Mouse (Mus musculus): ENCODE results near the gene Zfp26. TPM values are rescaled to one million over a fixed set of nuclear protein-coding genes. Genes with fewer than 3 reads are reported as not detected.

Gene Zfp26
- 14.0 and 22.5 TPM in 2 replicates for polyA plus RNA-seq (2012; rRNA removed)

GRCm38 (mm10) chr9:20459377-20460317, at the start of gene Zfp26:
TSS of gene Zfp26 (minus strand) at chr9:20460162.

GRCm38 (mm10) chr9:20492527-20493233, 32.7 kb upstream of the Zfp26 start, which contains the start of gene Zfp426:
TSS of gene Zfp426 (minus strand) at chr9:20492746.

GRCm38 (mm10) chr9:20384532-20385342, 75.2 kb downstream of the Zfp26 start, which contains the start of gene Zfp560:
TSS of gene Zfp560 (minus strand) at chr9:20385177.

Other genes with a start within 250 kb of the Zfp26 start
- gene Olfr871, start 248.0 kb downstream of the Zfp26 start, polyA plus RNA-seq (2012; rRNA removed) = not detected in 2 replicates
- gene Olfr872, start 223.0 kb downstream of the Zfp26 start, polyA plus RNA-seq (2012; rRNA removed) = not detected in 2 replicates
- gene Olfr39, start 177.8 kb downstream of the Zfp26 start, polyA plus RNA-seq (2012; rRNA removed) = not detected in 2 replicates
- not detected in 2 replicates for gene Olfr873, start 161.6 kb downstream of the Zfp26 start, polyA plus RNA-seq (2012; rRNA removed)
- 0.02 TPM in 1 of 2 replicates, not detected in the other for gene Olfr18, start 124.1 kb downstream of the Zfp26 start, polyA plus RNA-seq (2012; rRNA removed)
- 8.4 and 25.4 TPM in 2 replicates for gene Zfp560, start 75.0 kb downstream of the Zfp26 start, polyA plus RNA-seq (2012; rRNA removed)
- gene Zfp426, start 32.6 kb upstream of the Zfp26 start, polyA plus RNA-seq (2012; rRNA removed) = 22.6 and 29.3 TPM in 2 replicates
- 48.9 and 75.4 TPM in 2 replicates for gene Zfp266, start 61.3 kb upstream of the Zfp26 start, polyA plus RNA-seq (2012; rRNA removed)
- gene Zfp846, start 121.1 kb upstream of the Zfp26 start, polyA plus RNA-seq (2012; rRNA removed) = 9.9 and 17.5 TPM in 2 replicates
- gene Ubl5, start 182.7 kb upstream of the Zfp26 start, polyA plus RNA-seq (2012; rRNA removed) = 356 and 496 TPM in 2 replicates
- gene Fbxl12, start 184.6 kb upstream of the Zfp26 start, polyA plus RNA-seq (2012; rRNA removed) = 23.0 and 30.5 TPM in 2 replicates
- gene Pin1, start 191.9 kb upstream of the Zfp26 start, polyA plus RNA-seq (2012; rRNA removed) = 21.5 and 33.5 TPM in 2 replicates

All from central nervous system, embryonic 11.5 days (tissue).